Mouse (Mus musculus): Measurements from ENCODE around the gene Sf3a1. TPM values are rescaled to one million over a fixed set of nuclear protein-coding genes. Genes with fewer than 3 reads are reported as not detected.

Sf3a1 gene
- polyA plus RNA-seq, 1 experiment from 2014 or later = 61.7 TPM

DNA sequence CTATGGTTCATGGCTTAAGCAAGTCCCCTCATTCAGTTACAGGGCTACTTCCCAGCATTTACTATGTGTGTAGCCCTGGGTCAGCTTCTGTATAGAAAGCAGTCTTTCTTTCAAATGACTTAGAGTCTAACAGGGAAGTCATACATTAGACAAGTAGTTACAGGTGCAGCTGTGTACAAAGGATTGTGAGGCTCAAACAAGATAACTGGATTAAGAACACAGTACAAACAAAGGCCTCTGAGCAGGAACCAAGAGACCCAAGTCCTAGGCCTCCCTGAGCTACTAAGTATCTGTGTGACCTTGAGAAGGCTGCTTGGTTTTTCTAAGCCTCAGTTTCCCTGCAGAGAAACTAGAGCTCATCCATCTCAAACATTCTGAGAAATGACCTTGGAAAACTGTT lies 33.3 kb downstream of the Sf3a1 start:
- H3K36me3 ChIP-seq = no peaks in the 10 kb centered on the region
- no peaks in the 10 kb centered on the region for H3K27me3 ChIP-seq
- H3K9me3 ChIP-seq (replicated peaks) = no peaks in the 10 kb centered on the region
- ATAC-seq (replicated peaks; ENCODE audit: low FRiP score) = no peak
- H3K4me3 ChIP-seq (replicated peaks) = no peak overlapping the region
- H3K9ac ChIP-seq = no peak overlapping the region
- no peak overlapping the region for H3K4me2 ChIP-seq
- H3K27ac ChIP-seq = no peak overlapping the region
- peaks cover 69% of the 10 kb centered on the region for H3K4me1 ChIP-seq

DNA sequence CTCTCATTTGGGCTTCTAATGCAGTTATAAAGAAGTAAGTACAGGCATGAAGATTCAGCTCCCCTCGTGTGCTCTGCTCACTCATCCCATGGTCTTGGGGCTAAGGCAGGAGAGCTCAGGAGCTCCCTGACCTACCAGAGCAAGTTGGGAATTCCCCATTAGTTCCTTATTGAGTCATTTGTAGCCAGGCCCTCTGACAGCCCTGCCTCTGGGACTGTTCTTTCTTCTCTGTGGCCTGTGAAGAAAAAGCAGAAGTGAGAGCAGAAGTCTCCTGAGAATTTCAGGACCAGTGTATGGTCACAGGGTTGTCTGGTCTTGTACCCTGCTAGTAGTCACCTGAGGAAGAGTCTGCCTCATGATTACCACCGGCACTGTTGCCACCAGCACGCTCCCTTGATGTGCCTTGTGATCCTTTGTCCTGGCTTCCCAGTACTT lies 35.5 kb downstream of the Sf3a1 start:
- 0 out of 2 replicates have a peak overlapping the region, but pooled peaks have one; percentile 29 for H3K27ac ChIP-seq
- no peak overlapping the region for H3K4me2 ChIP-seq
- 78% methylated on average over 3 of the region's 3 CpGs for WGBS
- H3K9ac ChIP-seq = no peak overlapping the region
- no peak for ATAC-seq (replicated peaks; ENCODE audit: low FRiP score)
- H3K27me3 ChIP-seq = no peaks in the 10 kb centered on the region
- peaks cover 57% of the 10 kb centered on the region for H3K4me1 ChIP-seq
- H3K36me3 ChIP-seq = no peaks in the 10 kb centered on the region
- no peak overlapping the region for H3K4me3 ChIP-seq (replicated peaks)
- no peaks in the 10 kb centered on the region for H3K9me3 ChIP-seq (replicated peaks)

DNA sequence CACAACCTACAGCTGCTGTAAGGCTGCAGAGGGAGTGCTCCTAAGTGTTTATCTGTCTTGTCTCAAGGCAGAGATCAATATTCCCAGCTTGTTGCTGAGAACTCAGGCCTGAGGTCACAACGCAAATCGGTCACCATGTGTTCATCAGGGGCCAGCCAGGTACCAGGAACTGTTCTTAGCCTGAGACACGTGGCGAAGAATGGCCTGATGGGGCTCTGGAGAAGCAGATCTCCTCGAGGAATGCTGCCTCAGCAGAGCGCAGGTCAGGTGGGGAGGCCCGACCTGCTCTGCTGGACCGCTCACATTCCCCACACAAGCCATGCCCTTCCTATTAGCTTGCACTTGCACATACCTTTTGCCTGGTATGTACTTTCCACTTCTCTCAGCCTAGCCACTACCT lies 36.5 kb downstream of the Sf3a1 start:
- Histone ChIP-seq H3K27me3 (no peaks in the 10 kb centered on the region), H3K27ac (peak overlapping the region; percentile 91), H3K9me3 (replicated peaks) (no peaks in the 10 kb centered on the region), H3K4me2 (no peak overlapping the region), H3K36me3 (no peaks in the 10 kb centered on the region), H3K4me1 (peaks cover 47% of the 10 kb centered on the region), H3K9ac (0 out of 2 replicates have a peak overlapping the region, but pooled peaks have one; percentile 19), H3K4me3 (replicated peaks) (no peak overlapping the region)
- peak; percentile 63 for ATAC-seq (replicated peaks; ENCODE audit: low FRiP score)
- WGBS = 39% methylated on average over 8 of the region's 8 CpGs

DNA sequence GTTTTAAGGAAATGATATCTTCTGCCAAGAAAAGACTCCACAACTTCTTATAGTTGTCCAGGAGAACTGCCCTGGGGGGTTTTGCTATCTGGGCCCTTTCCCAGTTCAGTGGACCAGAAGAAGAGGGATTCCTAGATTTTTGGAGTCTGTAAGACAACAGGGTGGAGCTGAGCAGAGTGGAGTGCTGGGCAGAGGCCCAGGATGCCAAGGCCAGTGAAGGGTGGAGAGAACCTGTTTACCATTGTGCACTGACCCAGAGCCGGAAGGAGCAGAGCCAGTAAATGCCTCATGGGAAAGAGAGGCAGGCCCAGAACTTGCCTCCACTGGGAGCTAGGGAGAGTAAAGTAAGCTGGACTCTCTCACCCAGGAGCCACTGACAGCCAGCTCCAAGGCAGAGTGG lies 37.5 kb downstream of the Sf3a1 start:
- Histone ChIP-seq H3K4me3 (replicated peaks) (no peak overlapping the region), H3K9me3 (replicated peaks) (no peaks in the 10 kb centered on the region), H3K36me3 (no peaks in the 10 kb centered on the region), H3K27ac (peak overlapping the region; percentile 91), H3K27me3 (no peaks in the 10 kb centered on the region), H3K4me1 (peaks cover 36% of the 10 kb centered on the region), H3K4me2 (peak overlapping the region; percentile 22; the same call in 1 of the 2 replicates), H3K9ac (no peak overlapping the region)
- ATAC-seq (replicated peaks; ENCODE audit: low FRiP score) = peak; percentile 96
- WGBS = 21% methylated on average over 1 of the region's 1 CpGs

DNA sequence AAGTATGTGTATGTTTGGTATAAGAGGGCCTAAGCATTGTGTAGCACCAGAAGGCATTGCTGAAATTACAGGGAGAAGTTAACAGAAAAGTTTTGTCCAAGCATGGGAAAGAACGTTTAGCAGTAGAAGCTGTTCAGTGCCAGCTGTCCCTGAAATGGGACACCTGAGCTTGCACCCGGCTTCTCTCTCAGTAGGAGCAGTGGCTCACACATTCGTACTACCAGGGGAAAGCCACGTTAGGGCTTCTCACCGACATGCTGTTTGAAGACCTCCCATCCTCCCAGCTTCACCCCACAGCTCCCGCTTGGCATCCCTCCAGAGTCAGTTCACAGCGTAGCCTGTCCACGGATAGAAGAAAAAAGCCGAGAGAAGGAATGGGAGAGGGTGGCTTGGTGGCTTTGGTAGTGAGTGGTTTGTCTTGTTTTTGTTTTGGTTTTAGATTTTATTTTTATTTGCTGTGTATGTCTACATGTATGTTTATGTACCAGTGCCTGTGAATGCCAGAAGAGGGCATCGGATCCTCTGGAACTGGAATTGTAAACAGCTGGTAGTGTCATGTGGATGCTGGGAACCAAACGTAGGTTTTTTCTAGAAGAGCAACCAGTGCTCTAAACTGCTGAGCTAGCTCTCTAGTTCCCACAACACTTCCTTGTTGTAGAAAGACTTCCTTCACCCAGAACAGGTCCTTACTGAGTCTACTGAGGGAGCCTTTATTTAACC lies 42.0 kb downstream of the Sf3a1 start:
- 47% methylated on average over 11 of the region's 11 CpGs for WGBS

DNA sequence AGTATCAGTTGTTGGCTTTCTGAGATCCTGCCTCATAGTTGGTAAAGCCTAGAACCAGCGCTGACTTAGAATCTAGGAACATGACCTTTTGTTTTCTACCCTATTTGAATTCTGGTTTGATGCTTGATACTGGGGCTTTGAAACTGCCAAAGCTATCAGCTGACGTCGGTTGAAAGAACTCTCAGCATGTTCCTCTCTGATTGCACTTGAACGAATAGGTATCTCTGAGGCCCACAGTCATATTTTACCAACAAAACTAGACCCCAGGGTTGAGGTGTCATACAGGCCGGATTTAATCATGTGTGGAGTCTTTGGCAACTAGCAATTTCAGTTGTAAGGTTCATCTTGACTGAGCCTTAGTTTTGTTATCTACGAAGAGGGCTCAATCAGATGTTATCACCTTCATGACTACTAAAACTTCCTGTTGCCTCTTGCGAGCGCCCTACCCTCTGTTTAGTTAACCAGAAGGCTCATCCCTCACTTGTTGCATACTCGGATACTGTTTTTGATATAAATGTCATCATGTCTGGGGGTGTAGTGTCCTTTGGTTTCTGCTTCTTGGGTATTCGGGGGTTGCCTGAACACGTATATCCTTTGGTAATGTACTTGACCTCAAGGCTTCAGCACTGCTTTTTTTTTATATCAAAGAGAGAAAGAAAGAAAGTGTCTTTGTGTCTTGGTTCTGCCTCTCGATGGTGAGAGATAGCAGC lies 43.0 kb downstream of the Sf3a1 start:
- peaks cover 25% of the 10 kb centered on the region for H3K36me3 ChIP-seq
- H3K4me1 ChIP-seq = peaks cover 25% of the 10 kb centered on the region
- no peak overlapping the region for H3K4me3 ChIP-seq (replicated peaks)
- H3K4me2 ChIP-seq = no peak overlapping the region
- no peaks in the 10 kb centered on the region for H3K9me3 ChIP-seq (replicated peaks)
- ATAC-seq (replicated peaks; ENCODE audit: low FRiP score) = no peak
- no peaks in the 10 kb centered on the region for H3K27me3 ChIP-seq
- H3K9ac ChIP-seq = no peak overlapping the region
- WGBS = 62% methylated on average over 12 of the region's 12 CpGs
- H3K27ac ChIP-seq = peak overlapping the region; percentile 85

More for the DNA sequence above, 42.0 kb downstream of the Sf3a1 start:
- ATAC-seq (replicated peaks; ENCODE audit: low FRiP score) = no peak
- H3K9ac ChIP-seq = no peak overlapping the region
- H3K4me3 ChIP-seq (replicated peaks) = no peak overlapping the region
- H3K4me2 ChIP-seq = no peak overlapping the region
- H3K27ac ChIP-seq = 0 out of 2 replicates have a peak overlapping the region, but pooled peaks have one; percentile 37
- peaks cover 36% of the 10 kb centered on the region for H3K4me1 ChIP-seq
- no peaks in the 10 kb centered on the region for H3K27me3 ChIP-seq
- H3K36me3 ChIP-seq = peaks cover 15% of the 10 kb centered on the region
- no peaks in the 10 kb centered on the region for H3K9me3 ChIP-seq (replicated peaks)

DNA sequence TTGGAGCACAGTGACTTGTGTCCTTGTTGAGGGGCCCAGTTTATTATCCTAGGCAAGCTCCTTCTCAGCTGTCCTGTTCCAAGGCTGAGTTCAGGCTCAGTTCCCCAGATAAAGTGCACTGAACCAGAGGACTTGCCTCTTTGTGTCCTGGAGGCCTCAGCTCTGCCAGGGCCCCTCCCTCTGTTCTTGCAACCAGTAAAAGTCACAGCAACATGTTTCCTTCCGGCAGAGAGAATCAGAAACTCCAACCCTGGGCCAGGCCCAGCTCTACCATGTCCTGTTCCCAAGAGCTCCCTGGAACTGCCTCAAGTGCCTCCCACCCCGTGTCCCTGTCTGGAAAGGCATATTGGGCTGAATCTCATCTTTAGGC lies 43.5 kb downstream of the Sf3a1 start:
- no peak overlapping the region for H3K4me2 ChIP-seq
- H3K9ac ChIP-seq = no peak overlapping the region
- H3K36me3 ChIP-seq = peaks cover 30% of the 10 kb centered on the region
- H3K27ac ChIP-seq = peak overlapping the region; percentile 85
- H3K27me3 ChIP-seq = no peaks in the 10 kb centered on the region
- peaks cover 20% of the 10 kb centered on the region for H3K4me1 ChIP-seq
- WGBS = 14% methylated on average over 2 of the region's 2 CpGs
- H3K4me3 ChIP-seq (replicated peaks) = no peak overlapping the region
- H3K9me3 ChIP-seq (replicated peaks) = no peaks in the 10 kb centered on the region
- ATAC-seq (replicated peaks; ENCODE audit: low FRiP score) = peak; percentile 71

DNA sequence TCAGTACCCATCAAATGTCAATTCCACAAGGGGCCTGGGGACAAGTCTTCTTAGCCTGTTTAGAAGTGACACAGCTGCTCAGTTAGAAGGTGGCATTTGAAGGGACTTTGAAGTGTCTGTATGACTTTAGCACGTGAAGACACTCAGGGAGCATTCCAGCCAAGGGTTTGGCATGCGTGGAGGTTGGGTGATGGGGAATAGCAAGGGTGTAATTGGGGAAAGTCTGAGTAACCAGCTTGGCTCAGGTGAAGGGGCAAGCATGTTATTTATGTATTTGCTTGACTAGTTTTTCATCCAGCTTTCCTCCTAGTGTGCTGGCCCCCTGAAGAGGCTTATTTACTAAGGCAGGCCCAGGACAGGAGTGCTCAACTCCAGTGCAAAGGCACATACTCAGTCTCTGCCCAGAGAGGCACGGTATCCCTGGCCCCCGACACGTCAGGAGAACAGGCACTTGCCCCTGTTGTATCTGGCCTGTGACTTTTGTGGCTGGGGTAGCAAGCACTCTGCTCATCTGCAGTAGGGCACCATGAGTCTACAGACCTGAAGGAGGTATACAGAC lies 45.0 kb downstream of the Sf3a1 start:
- 78% methylated on average over 5 of the region's 5 CpGs for WGBS
- Histone ChIP-seq H3K27ac (no peak overlapping the region), H3K9me3 (replicated peaks) (no peaks in the 10 kb centered on the region), H3K36me3 (peaks cover 43% of the 10 kb centered on the region), H3K4me3 (replicated peaks) (no peak overlapping the region), H3K27me3 (no peaks in the 10 kb centered on the region), H3K4me1 (peaks cover 19% of the 10 kb centered on the region), H3K4me2 (no peak overlapping the region), H3K9ac (no peak overlapping the region)
- no peak for ATAC-seq (replicated peaks; ENCODE audit: low FRiP score)

DNA sequence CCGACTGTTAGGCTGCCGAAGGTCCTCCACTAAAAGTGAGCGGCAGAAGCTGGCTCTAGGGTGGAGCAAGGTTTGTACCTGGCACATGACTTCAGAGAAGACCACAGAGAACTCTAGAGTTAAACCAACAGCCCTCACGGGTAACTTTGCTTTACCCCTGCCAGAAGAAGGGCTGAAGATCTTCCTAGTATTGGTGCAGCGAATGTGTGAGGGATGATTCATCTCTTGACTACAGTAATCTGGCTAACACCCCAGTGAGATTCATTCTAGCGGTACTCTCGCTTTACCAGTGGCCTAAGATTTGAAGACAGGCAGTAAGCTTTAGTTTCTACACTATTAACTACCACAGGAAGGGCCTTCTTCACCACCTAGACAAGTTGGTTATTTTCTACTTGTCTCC lies 45.8 kb downstream of the Sf3a1 start:
- H3K4me1 ChIP-seq = peaks cover 19% of the 10 kb centered on the region
- H3K4me3 ChIP-seq (replicated peaks) = no peak overlapping the region
- H3K9me3 ChIP-seq (replicated peaks) = no peaks in the 10 kb centered on the region
- H3K4me2 ChIP-seq = no peak overlapping the region
- WGBS = 84% methylated on average over 7 of the region's 7 CpGs
- H3K27me3 ChIP-seq = no peaks in the 10 kb centered on the region
- no peak overlapping the region for H3K27ac ChIP-seq
- H3K36me3 ChIP-seq = peaks cover 51% of the 10 kb centered on the region
- H3K9ac ChIP-seq = no peak overlapping the region
- ATAC-seq (replicated peaks; ENCODE audit: low FRiP score) = no peak

DNA sequence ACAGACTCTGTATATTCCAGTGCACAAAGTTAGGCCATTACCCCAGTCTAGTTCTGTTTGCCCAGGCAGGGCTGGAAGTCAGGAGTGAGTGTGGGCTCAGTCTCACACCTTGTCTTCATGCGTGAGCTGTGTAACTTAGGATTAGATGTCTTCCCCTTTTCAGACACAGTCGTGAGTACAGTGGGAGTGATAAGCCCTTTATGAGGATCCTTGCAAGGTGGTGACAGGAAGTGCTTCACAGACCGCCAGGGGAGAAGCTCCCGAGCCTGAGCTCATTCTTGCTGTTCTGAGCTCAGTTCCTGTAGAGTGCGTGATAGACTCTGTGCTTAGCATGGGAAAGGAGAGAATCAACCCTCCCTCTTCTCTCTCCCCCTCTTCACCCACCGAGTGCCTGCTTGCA lies 46.4 kb downstream of the Sf3a1 start:
- Histone ChIP-seq H3K27ac (no peak overlapping the region), H3K4me1 (peaks cover 19% of the 10 kb centered on the region), H3K4me3 (replicated peaks) (no peak overlapping the region), H3K9ac (no peak overlapping the region), H3K36me3 (peaks cover 57% of the 10 kb centered on the region), H3K9me3 (replicated peaks) (no peaks in the 10 kb centered on the region), H3K4me2 (no peak overlapping the region), H3K27me3 (no peaks in the 10 kb centered on the region)
- WGBS = 68% methylated on average over 6 of the region's 6 CpGs
- no peak for ATAC-seq (replicated peaks; ENCODE audit: low FRiP score)

DNA sequence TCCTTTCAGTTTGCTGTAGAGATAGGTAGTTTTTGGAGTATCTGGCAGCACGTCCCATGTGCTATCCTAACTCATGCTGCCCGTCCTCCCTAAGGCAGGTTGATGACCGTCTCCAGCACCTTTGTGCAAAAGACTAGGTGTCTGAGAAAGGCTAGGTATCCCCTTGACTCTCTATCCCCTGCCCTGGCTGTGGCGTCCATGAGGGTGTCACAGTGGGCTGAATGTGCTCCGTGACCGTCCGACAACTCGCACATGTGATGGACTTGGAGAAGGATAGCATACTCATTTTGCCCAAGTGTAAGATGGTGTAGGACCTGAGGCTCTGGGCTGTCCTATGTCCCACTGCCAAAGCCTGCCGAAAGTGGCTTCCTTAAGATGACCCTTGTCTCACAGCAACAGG lies 47.5 kb downstream of the Sf3a1 start:
- H3K36me3 ChIP-seq = peaks cover 67% of the 10 kb centered on the region
- no peak overlapping the region for H3K27ac ChIP-seq
- WGBS = 92% methylated on average over 9 of the region's 9 CpGs
- no peak overlapping the region for H3K4me2 ChIP-seq
- H3K4me3 ChIP-seq (replicated peaks) = no peak overlapping the region
- peaks cover 19% of the 10 kb centered on the region for H3K4me1 ChIP-seq
- ATAC-seq (replicated peaks; ENCODE audit: low FRiP score) = no peak
- H3K9me3 ChIP-seq (replicated peaks) = no peaks in the 10 kb centered on the region
- no peaks in the 10 kb centered on the region for H3K27me3 ChIP-seq
- H3K9ac ChIP-seq = no peak overlapping the region

DNA sequence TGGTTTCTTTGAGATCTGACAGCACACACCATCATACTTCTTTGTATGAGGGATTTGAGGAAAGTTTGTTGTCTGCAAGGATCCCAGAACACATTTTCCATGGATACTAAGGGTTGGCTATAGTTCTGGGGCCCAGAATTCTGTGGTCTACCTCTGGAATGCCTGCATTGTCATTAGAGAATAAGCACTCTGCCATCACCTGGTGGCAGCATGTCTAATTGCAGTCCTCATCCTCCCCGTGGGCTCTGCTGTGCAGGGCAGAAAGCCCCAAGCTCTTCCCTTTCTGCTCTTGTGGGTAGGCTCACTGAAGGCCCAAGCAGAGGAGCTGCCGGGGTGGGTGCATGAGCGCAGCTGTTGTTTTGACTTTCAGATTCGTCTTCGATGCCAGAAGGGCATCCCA lies 49.4 kb downstream of the Sf3a1 start:
- Histone ChIP-seq H3K4me2 (no peak overlapping the region), H3K9me3 (replicated peaks) (no peaks in the 10 kb centered on the region), H3K4me3 (replicated peaks) (no peak overlapping the region), H3K27me3 (no peaks in the 10 kb centered on the region), H3K36me3 (peaks cover 86% of the 10 kb centered on the region), H3K27ac (no peak overlapping the region), H3K4me1 (0 out of 2 replicates have a peak, but pooled peaks cover 7% of the 10 kb centered on the region), H3K9ac (no peak overlapping the region)
- WGBS = 77% methylated on average over 5 of the region's 5 CpGs
- ATAC-seq (replicated peaks; ENCODE audit: low FRiP score) = no peak

All from kidney, embryonic 15.5 days (tissue).